Mouse (Mus musculus) ovary, postnatal 14 days (tissue): Measurements from ENCODE around the gene Rfx4.

Source experiments
- DNase-seq: peaks from one replicate; pipeline ENCODE4 v3.0.0; 2022; ENCODE audit warnings: low spot score

The Rfx4 gene

GRCm38 (mm10) chr10:84755786-84756203 lies at the start of gene Rfx4:
Gene Rfx4, plus strand, starts transcription at chr10:84756062.
- no peak for DNase-seq

GRCm38 (mm10) chr10:84706543-84706942 lies 49.3 kb upstream of the Rfx4 start:
- no peak for DNase-seq

DNA sequence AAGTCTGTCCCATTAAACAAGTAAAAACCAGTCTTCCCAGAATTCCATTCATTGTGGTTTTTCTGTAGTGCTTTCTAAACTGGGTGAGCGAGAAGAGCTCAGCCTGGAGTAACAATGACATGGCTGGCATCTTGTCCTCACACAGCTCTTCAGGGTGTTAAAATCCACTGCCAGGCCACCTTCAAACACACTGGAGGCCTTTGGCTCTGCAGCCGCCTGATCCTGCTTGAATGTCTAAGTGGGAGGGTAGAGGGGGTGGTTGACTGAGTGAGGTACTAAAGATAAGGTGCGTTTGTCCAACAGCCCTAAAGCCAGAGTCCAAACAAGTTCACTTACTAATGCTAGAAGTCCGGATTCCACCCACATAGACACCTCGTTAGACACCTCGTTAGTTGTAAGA lies 48.6 kb upstream of the Rfx4 start:
- no peak for DNase-seq

DNA sequence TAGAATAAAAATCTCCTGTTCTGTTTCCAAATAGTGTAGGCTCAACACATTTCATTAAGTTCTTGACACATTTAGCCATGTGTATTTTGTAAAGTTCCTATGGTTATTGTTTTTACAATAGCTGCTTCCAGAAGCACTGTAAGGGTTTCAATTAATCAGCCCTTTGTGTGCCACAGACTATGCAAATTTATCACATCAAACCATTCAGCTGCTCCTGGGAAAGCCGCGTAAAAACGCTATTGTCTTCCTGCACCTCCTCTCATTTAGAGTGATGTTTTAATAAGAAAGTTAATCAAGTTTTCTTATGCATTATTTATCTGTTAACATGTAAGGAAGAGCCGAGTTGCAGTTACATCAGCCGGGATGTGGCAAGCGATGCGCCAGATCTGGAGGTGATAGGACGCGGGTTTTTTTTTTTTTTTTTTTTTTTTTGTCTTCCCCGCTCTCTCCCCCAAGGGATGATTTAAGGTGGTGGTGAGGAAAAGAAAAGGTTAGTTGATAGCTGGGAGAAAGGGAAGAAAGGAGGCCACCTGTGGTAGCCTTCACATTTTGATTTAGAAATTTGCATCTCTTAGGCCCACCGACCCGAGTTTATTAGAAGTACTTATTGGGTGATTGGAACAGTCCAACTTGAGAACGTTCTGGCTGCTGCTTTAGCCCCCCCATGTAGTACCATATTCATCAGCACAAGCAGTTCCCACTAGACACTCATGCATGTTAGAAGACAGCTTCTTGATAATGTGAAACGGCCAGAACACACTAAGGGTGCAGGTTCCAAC lies 47.9 kb upstream of the Rfx4 start:
- DNase-seq: no peak

GRCm38 (mm10) chr10:84710192-84710591 lies 45.7 kb upstream of the Rfx4 start:
- no peak for DNase-seq

GRCm38 (mm10) chr10:84710827-84711226 lies 45.0 kb upstream of the Rfx4 start:
- DNase-seq: no peak

- DNase-seq: no peak
Observed at GRCm38 (mm10) chr10:84711479-84711878, 44.4 kb upstream of the Rfx4 start.

DNA sequence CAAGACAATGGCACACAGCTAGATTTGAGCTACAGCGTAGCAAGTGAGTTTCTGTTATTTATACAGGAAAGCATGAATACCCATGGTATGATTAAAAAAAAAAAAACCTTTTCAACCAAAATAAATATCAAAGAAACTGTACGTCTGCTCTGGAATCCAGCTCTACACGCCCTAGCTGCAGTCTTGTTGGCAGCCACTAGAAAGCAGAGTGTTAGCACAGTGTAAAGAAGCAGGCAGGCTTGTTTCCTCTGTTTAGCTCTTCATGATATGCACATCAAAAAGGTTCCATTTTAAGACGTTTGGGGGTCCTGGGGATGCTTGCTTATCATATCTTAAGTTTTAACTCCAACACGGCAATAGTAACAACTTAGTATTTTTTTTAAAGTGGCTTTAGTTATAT lies 43.9 kb upstream of the Rfx4 start:
- DNase-seq: no peak

DNA sequence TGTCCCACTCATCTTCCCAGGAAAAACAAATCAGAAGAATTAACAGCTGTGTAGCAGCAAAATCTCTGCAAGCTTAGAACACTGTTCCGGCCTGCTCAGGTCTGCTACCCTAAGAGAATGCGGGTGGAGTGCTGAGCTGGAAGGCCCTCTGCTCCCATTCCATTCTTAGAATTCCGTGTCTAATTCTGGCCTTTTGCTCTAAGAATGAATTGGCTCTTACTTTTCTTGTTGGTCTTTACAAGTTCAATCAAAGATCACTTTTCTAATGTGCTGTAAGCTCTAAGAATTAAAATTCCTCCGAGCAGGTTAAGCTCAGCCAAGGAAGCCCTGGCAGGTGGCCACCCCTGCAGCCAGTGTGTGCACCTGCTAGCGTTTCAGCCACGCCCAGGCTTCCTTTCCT lies 43.3 kb upstream of the Rfx4 start:
- no peak for DNase-seq

DNA sequence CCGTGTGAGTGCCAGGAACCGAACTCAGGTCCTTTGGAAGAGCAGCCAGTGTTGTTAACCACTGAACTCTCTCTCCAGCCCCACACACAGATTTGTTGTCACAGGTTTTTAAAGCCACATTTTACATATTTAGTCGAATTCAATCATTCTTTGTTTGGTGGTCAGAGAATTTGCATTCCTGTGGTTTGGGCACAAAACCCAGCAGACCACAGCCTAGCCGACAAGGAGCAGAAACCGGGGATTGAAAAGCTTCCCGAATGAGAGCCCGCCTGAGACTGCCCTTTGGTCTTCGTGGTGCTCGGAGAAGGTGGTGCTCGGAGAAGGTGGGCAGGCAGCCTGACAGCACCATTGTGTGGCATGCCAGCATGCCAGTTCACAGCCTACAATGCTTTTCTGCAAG lies 42.8 kb upstream of the Rfx4 start:
- DNase-seq: no peak

DNA sequence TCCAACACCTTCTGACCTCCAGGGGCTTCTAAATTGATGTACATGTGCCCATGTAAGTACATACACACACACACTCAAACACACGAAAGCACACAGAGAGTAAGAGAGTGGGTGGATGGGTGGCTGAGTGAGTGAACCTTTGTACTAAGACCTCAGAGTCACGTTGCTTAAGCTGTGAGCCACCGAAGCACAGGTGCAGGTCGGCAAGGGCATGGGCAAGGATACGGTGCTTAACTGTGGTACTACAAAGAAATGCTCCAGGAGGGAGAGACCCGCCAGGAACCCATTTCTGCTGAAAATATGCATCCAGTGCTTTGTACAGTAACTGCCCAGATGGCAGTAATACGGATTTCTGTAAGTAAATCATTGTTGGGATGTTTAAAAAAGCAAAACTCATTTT lies 40.2 kb upstream of the Rfx4 start:
- DNase-seq: no peak

- DNase-seq: no peak
Observed at GRCm38 (mm10) chr10:84716581-84716980, 39.3 kb upstream of the Rfx4 start.

- DNase-seq: no peak
Observed at GRCm38 (mm10) chr10:84722711-84723110, 33.2 kb upstream of the Rfx4 start.

DNA sequence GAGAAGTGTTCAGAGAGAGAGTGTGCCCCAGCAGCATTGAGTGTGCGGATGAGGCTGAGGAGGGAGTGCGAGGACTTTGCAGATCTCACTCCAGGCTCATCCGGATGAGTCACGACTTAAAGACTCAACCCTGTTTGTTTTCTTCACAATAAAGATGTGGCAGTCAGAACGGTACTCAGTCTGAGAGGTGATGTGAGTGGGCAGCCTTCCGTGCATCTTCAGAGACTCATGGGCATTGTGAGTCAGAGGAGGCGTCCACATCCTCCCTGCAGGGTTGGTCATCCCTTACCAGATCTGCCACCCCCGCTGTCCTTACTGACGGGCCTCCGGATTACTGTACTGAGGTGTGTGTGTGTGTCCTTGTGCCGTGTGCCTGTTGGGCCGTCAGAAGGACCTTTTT lies 28.9 kb upstream of the Rfx4 start:
- no peak for DNase-seq

GRCm38 (mm10) chr10:84727760-84728159 lies 28.1 kb upstream of the Rfx4 start:
- DNase-seq: no peak

GRCm38 (mm10) chr10:84730078-84730477 lies 25.8 kb upstream of the Rfx4 start:
- DNase-seq: no peak

GRCm38 (mm10) chr10:84730956-84731355 lies 24.9 kb upstream of the Rfx4 start:
- no peak for DNase-seq

DNA sequence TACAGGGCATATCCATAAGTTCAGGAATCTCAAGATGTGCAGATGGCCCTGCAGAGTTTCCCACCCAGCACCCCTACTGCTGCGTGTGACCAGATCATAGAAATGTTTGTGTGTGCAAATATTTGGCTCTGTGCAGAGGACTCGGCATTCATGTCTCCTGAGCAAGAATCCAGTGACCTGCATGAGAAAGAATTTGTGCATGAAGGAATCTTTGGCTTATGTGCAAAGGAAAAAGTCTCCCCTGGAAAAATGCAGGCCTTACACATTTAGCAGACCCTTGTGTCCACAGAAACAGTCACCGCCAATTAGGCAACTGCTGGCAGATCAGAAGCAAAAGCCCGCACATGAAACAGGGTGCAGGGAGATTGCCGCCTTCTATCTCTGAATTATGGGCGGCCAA lies 22.4 kb upstream of the Rfx4 start:
- no peak for DNase-seq

GRCm38 (mm10) chr10:84754851-84755785 lies 744 bp upstream of the Rfx4 start:
- DNase-seq: no peak

GRCm38 (mm10) chr10:84756435-84757095 lies 703 bp downstream of the Rfx4 start:
- no peak for DNase-seq

GRCm38 (mm10) chr10:84757426-84758199 lies 1.8 kb downstream of the Rfx4 start:
- no peak for DNase-seq

DNA sequence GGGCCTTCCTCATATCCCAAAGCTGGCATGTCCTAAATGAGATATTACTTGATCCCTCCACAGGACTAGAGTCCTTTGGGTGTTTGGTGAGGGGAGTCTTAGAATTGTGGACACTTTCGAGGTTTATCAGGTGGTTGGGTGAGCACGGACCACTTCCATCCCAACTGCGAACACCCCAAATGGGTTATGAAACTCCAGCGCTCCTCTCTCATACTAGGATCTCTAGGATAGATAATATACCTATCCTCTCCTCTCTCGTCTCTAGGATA lies 2.3 kb downstream of the Rfx4 start:
- DNase-seq: no peak
